Mouse (Mus musculus) bone marrow, adult 2 months (tissue): ENCODE data around the gene Banf1. TPM values are rescaled to one million over a fixed set of nuclear protein-coding genes. Genes with fewer than 3 reads are reported as not detected.

ENCODE experiments used
- H3K27ac ChIP-seq: fragments of 200-500 bp; 2 replicates; pipeline ENCODE4 v1.5.1; 2012; ENCODE audit warnings: low read depth, mild to moderate bottlenecking, control low read depth, inconsistent platforms, low read length; ENCODE audit not compliant: control insufficient read depth, poor library complexity, insufficient read depth
- H3K4me1 ChIP-seq: fragments of 200-500 bp; 2 replicates; pipeline ENCODE4 v1.6.1; 2011; ENCODE audit warnings: low read length; ENCODE audit not compliant: control insufficient read depth, insufficient read depth
- H3K4me3 ChIP-seq: fragments of 200-500 bp; replicated peaks from 2 replicates; pipeline ENCODE3; 2011; ENCODE audit warnings: mild to moderate bottlenecking, low read depth, low read length, control low read depth; ENCODE audit not compliant: control insufficient read depth
- CTCF ChIP-seq: fragments of 200-500 bp; IDR thresholded peaks from 2 replicates; pipeline ENCODE4 v1.5.1; 2011; ENCODE audit warnings: low read length, control low read depth; ENCODE audit not compliant: control insufficient read depth, insufficient read depth
- POLR2A ChIP-seq: fragments of 200-500 bp; IDR thresholded peaks from 2 replicates; pipeline ENCODE4 v1.6.1; 2011; ENCODE audit warnings: low read depth, mild to moderate bottlenecking, control low read depth, low read length, borderline replicate concordance; ENCODE audit not compliant: control insufficient read depth
- WGBS: fragments of 180-500 bp; shearing (Covaris S2); methylation state at CpG from one replicate; pipeline ENCODE4 v1.1.7; 2018; 5-methylcytosine and 5-hydroxymethylcytosine counted together
- polyA plus RNA-seq: library from polyadenylated mRNA; stranded (reverse); fragments of >200 nt; gene quantifications from 2 replicates; pipeline ENCODE4 v1.2.4, GENCODE M21; 2011; ENCODE audit warnings: low replicate concordance; ENCODE audit not compliant: missing spikeins, insufficient read depth, insufficient read length

The Banf1 gene
- polyA plus RNA-seq, 1 experiment: 121 TPM

DNA sequence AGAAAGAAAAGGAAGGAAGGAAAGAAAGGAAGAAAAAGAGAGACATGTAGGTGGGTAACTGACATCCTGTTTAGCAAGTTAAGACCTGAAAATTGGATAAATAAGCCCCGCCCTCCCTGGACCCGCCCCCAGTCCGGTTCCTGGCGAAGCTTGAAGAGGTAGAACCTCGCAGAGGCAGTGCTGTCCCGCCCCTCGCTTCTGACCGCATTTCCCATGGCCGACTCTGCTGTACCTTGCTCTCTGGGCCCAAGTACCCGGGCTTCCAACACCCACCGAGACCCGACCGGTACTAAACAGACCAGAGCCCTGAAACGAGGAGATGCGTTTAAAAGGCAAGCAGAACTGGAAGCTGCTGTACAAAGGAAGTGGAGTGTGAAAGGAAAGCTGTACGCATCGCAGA is 43.2 kb downstream of the Banf1 start:
- WGBS: 39% methylated on average over 17 of the region's 17 CpGs
- Histone ChIP-seq H3K27ac (no peak overlapping the region), H3K4me1 (peaks cover 1% of the 10 kb centered on the region; the same call in 1 of the 2 replicates), H3K4me3 (no peak overlapping the region)
- no peak for TF ChIP-seq CTCF
- TF ChIP-seq POLR2A: no peak

Other genes with a start within 250 kb of the Banf1 start
- gene Klc2, start 248.6 kb downstream of the Banf1 start, polyA plus RNA-seq: 7.0 and 21.9 TPM in 2 replicates
- gene Pacs1, start 94.0 kb downstream of the Banf1 start, polyA plus RNA-seq: 12.0 and 16.5 TPM in 2 replicates
- 83.5 and 101 TPM in 2 replicates for gene Sf3b2, start 71.7 kb downstream of the Banf1 start, polyA plus RNA-seq
- gene Gal3st3, start 68.8 kb downstream of the Banf1 start, polyA plus RNA-seq: 0.82 TPM in 1 of 2 replicates, not detected in the other
- gene Catsper1, start 31.4 kb downstream of the Banf1 start, polyA plus RNA-seq: not detected in 2 replicates
- not detected in 2 replicates for gene Cst6, start 17.6 kb downstream of the Banf1 start, polyA plus RNA-seq
- gene Eif1ad, start 427 bp downstream of the Banf1 start, polyA plus RNA-seq: 26.5 and 37.8 TPM in 2 replicates
- 161 and 213 TPM in 2 replicates for gene Sart1, start 21.5 kb upstream of the Banf1 start, polyA plus RNA-seq
- not detected in 2 replicates for gene Tsga10ip, start 35.4 kb upstream of the Banf1 start, polyA plus RNA-seq
- 169 and 195 TPM in 2 replicates for gene Drap1, start 57.8 kb upstream of the Banf1 start, polyA plus RNA-seq
- 7.0 and 21.5 TPM in 2 replicates for gene AI837181, start 58.0 kb upstream of the Banf1 start, polyA plus RNA-seq
- not detected in 2 replicates for gene Fosl1, start 80.4 kb upstream of the Banf1 start, polyA plus RNA-seq
- gene Ccdc85b, start 90.7 kb upstream of the Banf1 start, polyA plus RNA-seq: 4.3 and 8.0 TPM in 2 replicates
- 76.0 and 88.6 TPM in 2 replicates for gene Fibp, start 93.4 kb upstream of the Banf1 start, polyA plus RNA-seq
- 9.5 and 20.6 TPM in 2 replicates for gene Ctsw, start 101.3 kb upstream of the Banf1 start, polyA plus RNA-seq
- 229 and 236 TPM in 2 replicates for gene Efemp2, start 106.8 kb upstream of the Banf1 start, polyA plus RNA-seq
- gene Mus81, start 121.2 kb upstream of the Banf1 start, polyA plus RNA-seq: 43.1 and 55.9 TPM in 2 replicates
- 441 and 478 TPM in 2 replicates for gene Cfl1, start 123.3 kb upstream of the Banf1 start, polyA plus RNA-seq
- gene 1700020D05Rik, start 136.6 kb upstream of the Banf1 start, polyA plus RNA-seq: 4.0 and 4.8 TPM in 2 replicates
- gene Snx32, start 143.4 kb upstream of the Banf1 start, polyA plus RNA-seq: 15.6 and 32.5 TPM in 2 replicates
- not detected in 2 replicates for gene Ovol1, start 193.5 kb upstream of the Banf1 start, polyA plus RNA-seq
- gene Ap5b1, start 200.9 kb upstream of the Banf1 start, polyA plus RNA-seq: 7.4 and 12.4 TPM in 2 replicates
- gene Rnaseh2c, start 234.7 kb upstream of the Banf1 start, polyA plus RNA-seq: 68.6 and 132 TPM in 2 replicates
- 41.5 and 87.3 TPM in 2 replicates for gene Kat5, start 243.1 kb upstream of the Banf1 start, polyA plus RNA-seq